Mouse (Mus musculus): ENCODE results near the gene Slamf9. TPM values are rescaled to one million over a fixed set of nuclear protein-coding genes. Genes with fewer than 3 reads are reported as not detected.

Gene Slamf9
- polyA plus RNA-seq (2012; rRNA removed), result 14.2 and 18.2 TPM in 2 replicates

- no peak for DNase-seq (ENCODE audit: low read depth)
Measured at GRCm38 (mm10) chr1:172475054-172475741, at the start of gene Slamf9. TSS of gene Slamf9 (plus strand) at chr1:172475358.

GRCm38 (mm10) chr1:172426419-172426818, 48.7 kb upstream of the Slamf9 start:
- DNase-seq (ENCODE audit: low read depth), result no peak

- DNase-seq (ENCODE audit: low read depth), result no peak
Measured at GRCm38 (mm10) chr1:172427841-172428240, 47.3 kb upstream of the Slamf9 start.

- no peak for DNase-seq (ENCODE audit: low read depth)
Measured at GRCm38 (mm10) chr1:172428614-172429013, 46.5 kb upstream of the Slamf9 start.

GRCm38 (mm10) chr1:172430731-172431220, 44.4 kb upstream of the Slamf9 start:
- no peak for DNase-seq (ENCODE audit: low read depth)

GRCm38 (mm10) chr1:172431836-172432586, 43.1 kb upstream of the Slamf9 start:
- peak; percentile 89 for DNase-seq (ENCODE audit: low read depth)

- DNase-seq (ENCODE audit: low read depth), result no peak
Measured at GRCm38 (mm10) chr1:172432587-172432955, 42.6 kb upstream of the Slamf9 start.

GRCm38 (mm10) chr1:172433012-172433850, 41.9 kb upstream of the Slamf9 start:
- DNase-seq (ENCODE audit: low read depth), result no peak

GRCm38 (mm10) chr1:172433851-172434165, 41.4 kb upstream of the Slamf9 start:
- DNase-seq (ENCODE audit: low read depth), result no peak

GRCm38 (mm10) chr1:172436785-172437184, 38.4 kb upstream of the Slamf9 start:
- DNase-seq (ENCODE audit: low read depth), result no peak

- DNase-seq (ENCODE audit: low read depth), result no peak
Measured at GRCm38 (mm10) chr1:172438621-172439020, 36.5 kb upstream of the Slamf9 start.

- no peak for DNase-seq (ENCODE audit: low read depth)
Measured at GRCm38 (mm10) chr1:172440521-172440920, 34.6 kb upstream of the Slamf9 start.

GRCm38 (mm10) chr1:172441935-172442445, 33.2 kb upstream of the Slamf9 start:
- peak; percentile 57 for DNase-seq (ENCODE audit: low read depth)

- no peak for DNase-seq (ENCODE audit: low read depth)
Measured at GRCm38 (mm10) chr1:172450226-172450625, 24.9 kb upstream of the Slamf9 start.

- DNase-seq (ENCODE audit: low read depth), result no peak
Measured at GRCm38 (mm10) chr1:172450848-172451470, 24.2 kb upstream of the Slamf9 start.

- DNase-seq (ENCODE audit: low read depth), result no peak
Measured at GRCm38 (mm10) chr1:172452911-172453310, 22.2 kb upstream of the Slamf9 start.

- no peak for DNase-seq (ENCODE audit: low read depth)
Measured at GRCm38 (mm10) chr1:172453810-172454209, 21.3 kb upstream of the Slamf9 start.

- no peak for DNase-seq (ENCODE audit: low read depth)
Measured at GRCm38 (mm10) chr1:172455416-172455815, 19.7 kb upstream of the Slamf9 start.

- DNase-seq (ENCODE audit: low read depth), result peak; percentile 60
Measured at GRCm38 (mm10) chr1:172456001-172456677, 19.0 kb upstream of the Slamf9 start.

- no peak for DNase-seq (ENCODE audit: low read depth)
Measured at GRCm38 (mm10) chr1:172457196-172457595, 18.0 kb upstream of the Slamf9 start.

- no peak for DNase-seq (ENCODE audit: low read depth)
Measured at GRCm38 (mm10) chr1:172458041-172458440, 17.1 kb upstream of the Slamf9 start.

Data from gonadal fat pad, adult 2 months (tissue).